Mouse (Mus musculus): Measurements from ENCODE around the gene Eif4a2. TPM values are rescaled to one million over a fixed set of nuclear protein-coding genes. Genes with fewer than 3 reads are reported as not detected.

Gene Eif4a2
- polyA plus RNA-seq, 1 experiment: 143 TPM

DNA sequence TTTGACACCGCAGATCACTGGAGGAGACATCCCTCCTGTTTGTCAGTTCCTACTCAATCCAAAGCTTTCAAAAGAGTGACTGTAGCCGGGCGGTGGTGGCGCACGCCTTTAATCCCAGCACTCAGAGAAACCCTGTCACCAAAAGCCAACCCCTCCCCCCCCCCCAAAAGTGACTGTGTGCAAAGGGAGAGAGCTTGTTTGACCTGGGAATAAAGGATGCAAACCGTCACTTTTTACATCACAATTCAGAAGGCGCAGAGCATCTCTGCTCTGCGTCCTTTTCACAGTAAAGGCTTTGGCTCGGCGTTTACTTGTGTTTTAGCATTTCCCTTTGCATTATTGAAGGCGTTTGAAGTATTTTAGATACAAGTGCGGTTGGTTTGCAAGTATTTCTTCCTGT lies 7.6 kb upstream of the Eif4a2 start:
- no peaks in the 10 kb centered on the region for H3K36me3 ChIP-seq (ENCODE audit: control insufficient read depth, insufficient read depth, low read length)
- no peak overlapping the region for H3K27ac ChIP-seq (ENCODE audit: insufficient read depth, low read depth, low read length)
- no peaks in the 10 kb centered on the region for H3K27me3 ChIP-seq (replicated peaks; ENCODE audit: control insufficient read depth, insufficient read depth, low read length)
- WGBS: 49% methylated on average over 12 of the region's 12 CpGs
- no peak for TF ChIP-seq CTCF (conservative IDR thresholded peaks at IDR 0.05; ENCODE audit: insufficient read depth, insufficient read length, low read depth, low read length)
- TF ChIP-seq POLR2A (IDR thresholded peaks at IDR 0.05; ENCODE audit: low read depth, low read length): no peak
- H3K4me1 ChIP-seq (ENCODE audit: control insufficient read depth, insufficient read depth, low read length): no peaks in the 10 kb centered on the region
- no peak for DNase-seq
- no peak overlapping the region for H3K4me3 ChIP-seq (ENCODE audit: insufficient read depth, low read depth, low read length)

DNA sequence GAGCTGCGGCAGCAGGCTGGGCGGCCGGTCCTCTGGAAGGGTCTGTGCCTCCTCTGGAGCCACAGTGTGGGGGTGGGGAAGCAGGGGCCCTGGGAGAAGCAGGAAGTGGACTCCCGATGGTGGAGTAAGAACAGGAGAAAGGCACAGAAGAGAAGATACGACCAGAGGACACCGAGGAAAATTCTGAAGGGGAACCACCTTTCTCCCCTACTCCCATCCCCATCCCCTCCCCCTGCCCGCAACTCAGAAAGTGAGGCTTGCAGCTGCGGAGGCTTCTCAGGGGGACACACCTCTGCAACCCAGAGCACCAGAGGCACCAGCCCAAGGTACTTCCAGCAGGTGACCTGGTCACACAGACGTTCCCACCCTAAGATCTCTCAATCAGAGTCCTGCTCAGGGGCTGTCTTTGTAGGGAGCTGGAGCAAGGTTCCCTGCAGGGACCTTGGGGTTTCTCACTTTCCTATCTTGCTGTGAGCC lies 7.1 kb upstream of the Eif4a2 start:
- Histone ChIP-seq H3K4me1 (ENCODE audit: control insufficient read depth, insufficient read depth, low read length) (no peaks in the 10 kb centered on the region), H3K27ac (ENCODE audit: insufficient read depth, low read depth, low read length) (no peak overlapping the region), H3K36me3 (ENCODE audit: control insufficient read depth, insufficient read depth, low read length) (no peaks in the 10 kb centered on the region), H3K27me3 (replicated peaks; ENCODE audit: control insufficient read depth, insufficient read depth, low read length) (no peaks in the 10 kb centered on the region), H3K4me3 (ENCODE audit: insufficient read depth, low read depth, low read length) (peak overlapping the region; percentile 15; the same call in 1 of the 2 replicates)
- WGBS: 11% methylated on average over 9 of the region's 9 CpGs
- DNase-seq: no peak
- TF ChIP-seq POLR2A (IDR thresholded peaks at IDR 0.05; ENCODE audit: low read depth, low read length): no peak
- TF ChIP-seq CTCF (conservative IDR thresholded peaks at IDR 0.05; ENCODE audit: insufficient read depth, insufficient read length, low read depth, low read length): no peak

DNA sequence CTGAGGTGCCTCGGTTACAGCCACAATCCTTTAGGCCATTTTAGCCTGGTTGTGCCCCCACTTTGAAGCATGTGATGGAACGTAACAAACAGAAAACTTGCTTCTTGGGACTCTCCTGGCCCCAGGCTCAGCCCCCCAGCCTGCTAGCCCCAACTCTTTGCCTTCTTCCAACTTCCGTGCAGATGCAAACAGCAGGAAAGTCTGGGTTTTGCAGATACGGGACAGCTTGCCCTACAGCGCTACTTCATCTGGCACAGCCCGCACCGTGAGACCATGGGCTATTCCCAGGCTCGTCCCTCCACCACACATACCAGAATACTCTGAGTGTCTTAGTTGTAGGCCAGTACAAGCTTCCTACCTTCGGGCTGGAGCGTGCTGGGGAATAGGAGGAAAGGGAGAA lies 6.6 kb upstream of the Eif4a2 start:
- H3K27ac ChIP-seq (ENCODE audit: insufficient read depth, low read depth, low read length): no peak overlapping the region

DNA sequence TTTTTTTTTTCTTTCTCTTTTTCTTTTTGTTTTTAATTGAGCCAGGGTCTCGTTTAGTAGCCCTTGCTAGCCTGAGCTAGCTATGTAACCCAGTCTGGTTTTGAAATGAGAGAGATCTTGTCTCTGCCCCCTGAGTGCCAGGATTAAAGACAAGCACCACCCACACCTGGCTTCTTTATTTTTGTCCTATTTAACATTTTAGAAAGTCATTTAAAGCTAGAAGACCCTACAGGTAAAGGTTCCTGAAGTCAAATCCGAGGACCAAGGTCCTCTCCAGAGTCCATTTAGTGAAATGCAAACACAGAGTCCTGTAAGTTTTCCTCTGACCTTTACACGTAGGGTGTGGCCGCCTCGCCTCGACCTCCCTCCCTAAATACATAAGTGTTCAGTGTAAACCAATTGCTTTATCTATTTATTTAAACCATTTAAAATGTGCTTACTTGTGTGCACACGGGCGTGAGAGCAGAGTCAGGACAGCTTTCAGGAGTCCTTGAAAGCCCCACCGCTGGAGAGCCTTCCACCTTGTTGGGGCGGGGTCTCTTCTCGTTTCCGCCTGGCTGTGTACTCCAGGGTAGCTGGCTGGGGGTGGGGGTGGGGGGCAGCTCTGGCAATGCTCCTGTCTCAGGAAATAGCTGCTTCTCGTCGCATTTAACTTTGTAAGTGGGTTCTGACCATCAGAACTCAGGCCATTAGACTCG lies 4.8 kb upstream of the Eif4a2 start:
- Histone ChIP-seq H3K36me3 (ENCODE audit: control insufficient read depth, insufficient read depth, low read length) (no peaks in the 10 kb centered on the region), H3K4me3 (ENCODE audit: insufficient read depth, low read depth, low read length) (peak overlapping the region; percentile 47), H3K27me3 (replicated peaks; ENCODE audit: control insufficient read depth, insufficient read depth, low read length) (no peaks in the 10 kb centered on the region), H3K27ac (ENCODE audit: insufficient read depth, low read depth, low read length) (no peak overlapping the region), H3K4me1 (ENCODE audit: control insufficient read depth, insufficient read depth, low read length) (no peaks in the 10 kb centered on the region)
- TF ChIP-seq POLR2A (IDR thresholded peaks at IDR 0.05; ENCODE audit: low read depth, low read length) (no peak), CTCF (conservative IDR thresholded peaks at IDR 0.05; ENCODE audit: insufficient read depth, insufficient read length, low read depth, low read length) (no peak)
- WGBS: 12% methylated on average over 15 of the region's 15 CpGs
- no peak for DNase-seq

More for the DNA sequence above, 6.6 kb upstream of the Eif4a2 start:
- 62% methylated on average over 10 of the region's 10 CpGs for WGBS
- H3K27me3 ChIP-seq (replicated peaks; ENCODE audit: control insufficient read depth, insufficient read depth, low read length): no peaks in the 10 kb centered on the region
- no peak for DNase-seq
- no peak for TF ChIP-seq POLR2A (IDR thresholded peaks at IDR 0.05; ENCODE audit: low read depth, low read length)
- no peak for TF ChIP-seq CTCF (conservative IDR thresholded peaks at IDR 0.05; ENCODE audit: insufficient read depth, insufficient read length, low read depth, low read length)
- H3K4me3 ChIP-seq (ENCODE audit: insufficient read depth, low read depth, low read length): no peak overlapping the region
- no peaks in the 10 kb centered on the region for H3K36me3 ChIP-seq (ENCODE audit: control insufficient read depth, insufficient read depth, low read length)
- H3K4me1 ChIP-seq (ENCODE audit: control insufficient read depth, insufficient read depth, low read length): no peaks in the 10 kb centered on the region

DNA sequence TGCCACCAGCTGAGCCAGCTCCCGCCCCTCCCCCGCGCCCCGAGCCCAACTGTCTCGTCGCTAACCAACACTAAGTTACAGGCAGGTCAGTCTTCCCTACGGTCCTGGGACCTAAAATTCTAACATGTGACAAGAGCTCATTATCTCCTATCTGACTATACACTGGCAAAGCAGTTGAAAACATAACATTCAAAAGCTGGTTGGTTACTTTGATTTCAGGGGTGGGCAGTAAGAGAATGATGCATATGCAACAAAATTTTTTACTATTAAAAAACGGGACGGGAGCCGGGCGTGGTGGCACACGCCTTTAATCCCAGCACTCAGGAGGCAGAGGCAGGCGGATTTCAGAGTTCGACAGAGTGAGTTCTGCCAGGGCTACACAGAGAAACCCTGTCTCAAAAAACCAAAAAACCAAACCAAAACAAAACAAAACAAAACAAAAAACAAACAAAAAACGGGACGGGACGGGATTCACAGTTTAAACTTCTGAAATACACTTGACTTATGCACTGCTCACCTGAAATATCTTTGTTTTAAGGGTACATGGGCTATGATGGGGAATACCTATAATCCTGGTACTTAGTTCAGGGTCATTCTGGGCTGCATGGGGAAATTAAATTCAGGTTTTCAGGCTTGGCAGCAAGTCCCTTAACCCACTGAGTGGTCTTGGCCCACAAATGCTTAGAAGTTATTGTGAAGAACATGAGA lies 4.1 kb upstream of the Eif4a2 start:
- DNase-seq: peak; percentile 31
- TF ChIP-seq CTCF (conservative IDR thresholded peaks at IDR 0.05; ENCODE audit: insufficient read depth, insufficient read length, low read depth, low read length): no peak
- no peak for TF ChIP-seq POLR2A (IDR thresholded peaks at IDR 0.05; ENCODE audit: low read depth, low read length)
- WGBS: 31% methylated on average over 17 of the region's 17 CpGs
- Histone ChIP-seq H3K36me3 (ENCODE audit: control insufficient read depth, insufficient read depth, low read length) (no peaks in the 10 kb centered on the region), H3K27ac (ENCODE audit: insufficient read depth, low read depth, low read length) (no peak overlapping the region), H3K4me3 (ENCODE audit: insufficient read depth, low read depth, low read length) (peak overlapping the region; percentile 47; the same call in 1 of the 2 replicates), H3K4me1 (ENCODE audit: control insufficient read depth, insufficient read depth, low read length) (no peaks in the 10 kb centered on the region), H3K27me3 (replicated peaks; ENCODE audit: control insufficient read depth, insufficient read depth, low read length) (no peaks in the 10 kb centered on the region)

DNA sequence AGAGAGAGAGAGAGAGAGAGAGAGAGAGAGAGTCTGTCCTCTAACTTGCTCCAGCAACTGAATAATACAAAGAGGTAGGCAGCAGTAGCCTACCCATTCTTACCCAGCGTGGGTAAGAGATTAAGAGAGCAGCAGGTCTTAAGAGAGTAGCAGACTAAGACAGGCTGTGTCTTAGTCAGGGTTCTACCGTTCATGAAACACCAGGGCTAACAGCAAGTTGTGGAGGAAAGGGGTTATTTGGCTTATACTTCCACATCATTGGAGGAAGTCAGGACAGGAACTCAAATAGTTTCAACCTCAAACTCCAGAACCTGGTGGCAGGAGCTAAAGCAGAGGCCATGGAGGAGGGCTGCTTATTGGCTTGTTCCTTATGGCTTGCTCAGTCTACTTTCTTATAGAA lies 3.4 kb upstream of the Eif4a2 start:
- DNase-seq: no peak
- H3K27me3 ChIP-seq (replicated peaks; ENCODE audit: control insufficient read depth, insufficient read depth, low read length): no peaks in the 10 kb centered on the region
- peaks cover 2% of the 10 kb centered on the region for H3K36me3 ChIP-seq (ENCODE audit: control insufficient read depth, insufficient read depth, low read length)
- H3K4me1 ChIP-seq (ENCODE audit: control insufficient read depth, insufficient read depth, low read length): no peaks in the 10 kb centered on the region
- 76% methylated on average over 2 of the region's 2 CpGs for WGBS
- H3K4me3 ChIP-seq (ENCODE audit: insufficient read depth, low read depth, low read length): no peak overlapping the region
- TF ChIP-seq CTCF (conservative IDR thresholded peaks at IDR 0.05; ENCODE audit: insufficient read depth, insufficient read length, low read depth, low read length) (no peak), POLR2A (IDR thresholded peaks at IDR 0.05; ENCODE audit: low read depth, low read length) (no peak)
- no peak overlapping the region for H3K27ac ChIP-seq (ENCODE audit: insufficient read depth, low read depth, low read length)

DNA sequence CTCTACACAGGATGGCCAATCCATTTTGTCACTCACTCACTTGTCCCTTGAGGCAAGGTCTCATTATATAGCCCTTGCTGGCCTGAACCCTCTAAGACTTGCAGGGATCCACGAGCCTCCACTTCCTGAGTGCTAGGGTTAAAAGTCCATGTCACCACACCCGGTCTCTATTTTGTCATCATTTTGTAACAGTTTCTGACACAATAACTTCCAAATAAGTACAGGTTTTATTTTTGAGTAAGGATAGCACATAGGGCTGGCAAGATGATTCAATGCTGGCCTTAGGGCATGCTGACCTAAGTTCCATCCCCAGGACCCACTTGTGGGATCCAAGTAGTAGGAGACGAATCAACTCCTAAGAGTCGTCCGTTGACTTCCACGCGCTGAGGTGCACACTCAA lies 1.1 kb upstream of the Eif4a2 start:
- Histone ChIP-seq H3K36me3 (ENCODE audit: control insufficient read depth, insufficient read depth, low read length) (peaks cover 11% of the 10 kb centered on the region), H3K27me3 (replicated peaks; ENCODE audit: control insufficient read depth, insufficient read depth, low read length) (no peaks in the 10 kb centered on the region), H3K4me3 (ENCODE audit: insufficient read depth, low read depth, low read length) (no peak overlapping the region), H3K27ac (ENCODE audit: insufficient read depth, low read depth, low read length) (no peak overlapping the region), H3K4me1 (ENCODE audit: control insufficient read depth, insufficient read depth, low read length) (peaks cover 4% of the 10 kb centered on the region; the same call in 1 of the 2 replicates)
- no peak for DNase-seq
- WGBS: 81% methylated on average over 7 of the region's 7 CpGs
- TF ChIP-seq CTCF (conservative IDR thresholded peaks at IDR 0.05; ENCODE audit: insufficient read depth, insufficient read length, low read depth, low read length): no peak
- TF ChIP-seq POLR2A (IDR thresholded peaks at IDR 0.05; ENCODE audit: low read depth, low read length): no peak
